Mouse (Mus musculus): ENCODE measurements at regions not wholly inside any gene's neighbourhood (a gene's known extent, or its start where the extent isn't known, plus 50 kb on each side); places are given as distances from the start of the nearest gene placed in this dataset.

GRCm38 (mm10) chr1:98268853-98269252, 152.1 kb upstream of the Slco6d1 start:
- 78% methylated on average over 2 of the region's 2 CpGs for WGBS
- Histone ChIP-seq H3K9ac (ENCODE audit: low read depth, low read length) (no peak overlapping the region), H3K36me3 (ENCODE audit: insufficient read depth, low read length) (no peaks in the 10 kb centered on the region), H3K9me3 (replicated peaks; ENCODE audit: low read length) (no peaks in the 10 kb centered on the region), H3K4me2 (ENCODE audit: low read length) (no peak overlapping the region), H3K27ac (no peak overlapping the region), H3K4me1 (replicated peaks; ENCODE audit: insufficient read depth, low read length) (no peaks in the 10 kb centered on the region), H3K27me3 (ENCODE audit: insufficient read depth, low read length) (no peaks in the 10 kb centered on the region), H3K4me3 (replicated peaks; ENCODE audit: low read depth, low read length) (no peak overlapping the region)
- no peak for TF ChIP-seq CTCF (IDR thresholded peaks at IDR 0.05; ENCODE audit: low read depth)
- ATAC-seq (replicated peaks; ENCODE audit: low FRiP score, low read depth), result no peak
- DNase-seq (ENCODE audit: low spot score), result no peak

- no peak overlapping the region for H3K27ac ChIP-seq
- no peaks in the 10 kb centered on the region for H3K4me1 ChIP-seq (replicated peaks; ENCODE audit: insufficient read depth, low read length)
- H3K9me3 ChIP-seq (replicated peaks; ENCODE audit: low read length), result no peaks in the 10 kb centered on the region
- H3K9ac ChIP-seq (ENCODE audit: low read depth, low read length), result no peak overlapping the region
- WGBS, result 56% methylated on average over 1 of the region's 1 CpGs
- ATAC-seq (replicated peaks; ENCODE audit: low FRiP score, low read depth) (no peak), DNase-seq (ENCODE audit: low spot score) (no peak)
- no peak for TF ChIP-seq CTCF (IDR thresholded peaks at IDR 0.05; ENCODE audit: low read depth)
- H3K4me2 ChIP-seq (ENCODE audit: low read length), result no peak overlapping the region
- H3K36me3 ChIP-seq (ENCODE audit: insufficient read depth, low read length), result no peaks in the 10 kb centered on the region
- H3K27me3 ChIP-seq (ENCODE audit: insufficient read depth, low read length), result no peaks in the 10 kb centered on the region
- no peak overlapping the region for H3K4me3 ChIP-seq (replicated peaks; ENCODE audit: low read depth, low read length)
These were observed 150.7 kb upstream of the Slco6d1 start for GRCm38 (mm10) chr1:98270212-98270611.

GRCm38 (mm10) chr1:98273966-98274616, 146.8 kb upstream of the Slco6d1 start:
- H3K27ac ChIP-seq, result no peak overlapping the region
- H3K27me3 ChIP-seq (ENCODE audit: insufficient read depth, low read length), result no peaks in the 10 kb centered on the region
- H3K9me3 ChIP-seq (replicated peaks; ENCODE audit: low read length), result no peaks in the 10 kb centered on the region
- no peaks in the 10 kb centered on the region for H3K36me3 ChIP-seq (ENCODE audit: insufficient read depth, low read length)
- no peak for TF ChIP-seq CTCF (IDR thresholded peaks at IDR 0.05; ENCODE audit: low read depth)
- no peak overlapping the region for H3K4me2 ChIP-seq (ENCODE audit: low read length)
- WGBS, result 67% methylated on average over 6 of the region's 6 CpGs
- no peak for DNase-seq (ENCODE audit: low spot score)
- no peak overlapping the region for H3K9ac ChIP-seq (ENCODE audit: low read depth, low read length)
- no peaks in the 10 kb centered on the region for H3K4me1 ChIP-seq (replicated peaks; ENCODE audit: insufficient read depth, low read length)
- H3K4me3 ChIP-seq (replicated peaks; ENCODE audit: low read depth, low read length), result no peak overlapping the region
- ATAC-seq (replicated peaks; ENCODE audit: low FRiP score, low read depth), result no peak

- no peak overlapping the region for H3K9ac ChIP-seq (ENCODE audit: low read depth, low read length)
- no peak overlapping the region for H3K27ac ChIP-seq
- no peaks in the 10 kb centered on the region for H3K4me1 ChIP-seq (replicated peaks; ENCODE audit: insufficient read depth, low read length)
- no peaks in the 10 kb centered on the region for H3K9me3 ChIP-seq (replicated peaks; ENCODE audit: low read length)
- no peaks in the 10 kb centered on the region for H3K27me3 ChIP-seq (ENCODE audit: insufficient read depth, low read length)
- H3K36me3 ChIP-seq (ENCODE audit: insufficient read depth, low read length), result no peaks in the 10 kb centered on the region
- H3K4me3 ChIP-seq (replicated peaks; ENCODE audit: low read depth, low read length), result no peak overlapping the region
- 86% methylated on average over 1 of the region's 1 CpGs for WGBS
- no peak overlapping the region for H3K4me2 ChIP-seq (ENCODE audit: low read length)
- no peak for ATAC-seq (replicated peaks; ENCODE audit: low FRiP score, low read depth)
- DNase-seq (ENCODE audit: low spot score), result no peak
- TF ChIP-seq CTCF (IDR thresholded peaks at IDR 0.05; ENCODE audit: low read depth), result no peak
These were observed 145.4 kb upstream of the Slco6d1 start for GRCm38 (mm10) chr1:98275524-98275923.

GRCm38 (mm10) chr1:98279446-98280048, 141.4 kb upstream of the Slco6d1 start:
- no peak overlapping the region for H3K4me2 ChIP-seq (ENCODE audit: low read length)
- no peaks in the 10 kb centered on the region for H3K27me3 ChIP-seq (ENCODE audit: insufficient read depth, low read length)
- ATAC-seq (replicated peaks; ENCODE audit: low FRiP score, low read depth), result no peak
- H3K9me3 ChIP-seq (replicated peaks; ENCODE audit: low read length), result no peaks in the 10 kb centered on the region
- no peaks in the 10 kb centered on the region for H3K4me1 ChIP-seq (replicated peaks; ENCODE audit: insufficient read depth, low read length)
- no peak overlapping the region for H3K27ac ChIP-seq
- no peak for TF ChIP-seq CTCF (IDR thresholded peaks at IDR 0.05; ENCODE audit: low read depth)
- H3K4me3 ChIP-seq (replicated peaks; ENCODE audit: low read depth, low read length), result no peak overlapping the region
- 72% methylated on average over 2 of the region's 2 CpGs for WGBS
- H3K9ac ChIP-seq (ENCODE audit: low read depth, low read length), result no peak overlapping the region
- DNase-seq (ENCODE audit: low spot score), result no peak
- H3K36me3 ChIP-seq (ENCODE audit: insufficient read depth, low read length), result no peaks in the 10 kb centered on the region

GRCm38 (mm10) chr1:98280263-98281052, 140.5 kb upstream of the Slco6d1 start:
- Histone ChIP-seq H3K36me3 (ENCODE audit: insufficient read depth, low read length) (no peaks in the 10 kb centered on the region), H3K27ac (no peak overlapping the region), H3K4me3 (replicated peaks; ENCODE audit: low read depth, low read length) (no peak overlapping the region), H3K9ac (ENCODE audit: low read depth, low read length) (no peak overlapping the region), H3K4me1 (replicated peaks; ENCODE audit: insufficient read depth, low read length) (no peaks in the 10 kb centered on the region), H3K27me3 (ENCODE audit: insufficient read depth, low read length) (no peaks in the 10 kb centered on the region), H3K9me3 (replicated peaks; ENCODE audit: low read length) (no peaks in the 10 kb centered on the region), H3K4me2 (ENCODE audit: low read length) (no peak overlapping the region)
- ATAC-seq (replicated peaks; ENCODE audit: low FRiP score, low read depth), result no peak
- no peak for TF ChIP-seq CTCF (IDR thresholded peaks at IDR 0.05; ENCODE audit: low read depth)
- peak; percentile 4 for DNase-seq (ENCODE audit: low spot score)
- 58% methylated on average over 9 of the region's 9 CpGs for WGBS
